Comparison of ENCODE assay signal across 5 mouse cellular contexts in genomic region chr1:30770599-30770998, GRCm38 (mm10).
DNase-seq lines count a peak whose midpoint lies in the region; ATAC-seq and TF ChIP-seq lines count a peak whose summit lies in the region.
"Not testable (repeated sequence)": the region's sequence is repeated elsewhere in the genome, so short reads cannot be mapped to it uniquely, and the experiment has no call there.

No protein-coding gene starts in this region.

- peak; percentile 42 to 46 for DNase-seq in cerebellum, postnatal 10 days
- peak; percentile 73 for DNase-seq in heart, adult 11 months
- not testable (repeated sequence) for DNase-seq in hindbrain, postnatal 0 days (ENCODE audit: low spot score)

- not testable (repeated sequence) for TF ChIP-seq CTCF in hindbrain, postnatal 0 days (IDR thresholded peaks at IDR 0.05; ENCODE audit: low read depth)

- not testable (repeated sequence) for H3K4me3 ChIP-seq in embryonic facial prominence, embryonic 12.5 days; hindbrain, postnatal 0 days (ENCODE audit: low read length)

- 90% methylated on average over 14 of the region's 16 CpGs for WGBS in embryonic facial prominence, embryonic 12.5 days
- 85% methylated on average over 12 of the region's 16 CpGs for WGBS in hindbrain, postnatal 0 days

- not testable (repeated sequence) for H3K9ac ChIP-seq in embryonic facial prominence, embryonic 12.5 days; hindbrain, postnatal 0 days (replicated peaks; ENCODE audit: low read length)

- not testable (repeated sequence) for H3K9me3 ChIP-seq in embryonic facial prominence, embryonic 12.5 days; hindbrain, postnatal 0 days (ENCODE audit: low read length)

- not testable (repeated sequence) for H3K36me3 ChIP-seq in embryonic facial prominence, embryonic 12.5 days; hindbrain, postnatal 0 days (ENCODE audit: insufficient read depth, low read length)

- H3K27ac ChIP-seq in embryonic facial prominence, embryonic 12.5 days; hindbrain, postnatal 0 days: not testable (repeated sequence)

- H3K4me2 ChIP-seq in embryonic facial prominence, embryonic 12.5 days (replicated peaks); hindbrain, postnatal 0 days (ENCODE audit: low read depth, low read length): not testable (repeated sequence)

- H3K4me1 ChIP-seq in embryonic facial prominence, embryonic 12.5 days; hindbrain, postnatal 0 days (ENCODE audit: insufficient read depth, low read length): not testable (repeated sequence)

- not testable (repeated sequence) for H3K27me3 ChIP-seq in embryonic facial prominence, embryonic 12.5 days; hindbrain, postnatal 0 days (ENCODE audit: insufficient read depth, low read length)

- peak; percentile 52; the same call in 1 of the 2 replicates for ATAC-seq in embryonic facial prominence, embryonic 12.5 days (ENCODE audit: insufficient number of reproducible peaks, insufficient read depth, low FRiP score, low TSS enrichment)
- ATAC-seq in hindbrain, postnatal 0 days = peak; percentile 47; the same call in 1 of the 2 replicates
- peak; percentile 39; the same call in 1 of the 2 replicates for ATAC-seq in megakaryocyte progenitor cell, adult 5-6 weeks (replicated peaks; ENCODE audit: poor library complexity)
